Mouse (Mus musculus) heart, embryonic 11.5 days (tissue): ENCODE measurements around the gene Bmp7. TPM values are rescaled to one million over a fixed set of nuclear protein-coding genes. Genes with fewer than 3 reads are reported as not detected.

ENCODE experiments used
- ATAC-seq: fragments of 200-750 bp; cut with Nextera tagmentation; replicated peaks from 2 replicates; pipeline ENCODE4 v1.8.0; 2017; ENCODE audit warnings: moderate library complexity; ENCODE audit not compliant: insufficient number of reproducible peaks, low FRiP score, low TSS enrichment
- H3K27ac ChIP-seq: fragments of 300-500 bp; sonication (generic); 2 replicates; pipeline ENCODE4 v1.5.1; 2014; ENCODE audit warnings: mild to moderate bottlenecking, low read depth, low read length
- H3K27me3 ChIP-seq: fragments of 300-500 bp; sonication (generic); 2 replicates; pipeline ENCODE4 v1.6.1; 2014; ENCODE audit warnings: mild to moderate bottlenecking, low read length, mixed read lengths; ENCODE audit not compliant: control insufficient read depth, insufficient read depth
- H3K36me3 ChIP-seq: fragments of 300-500 bp; sonication (generic); 2 replicates; pipeline ENCODE4 v1.6.1; 2014; ENCODE audit warnings: mild to moderate bottlenecking, low read length, moderate library complexity, mixed read lengths; ENCODE audit not compliant: control insufficient read depth, insufficient read depth
- H3K4me1 ChIP-seq: fragments of 300-500 bp; sonication (generic); 2 replicates; pipeline ENCODE4 v1.6.1; 2014; ENCODE audit warnings: low read length; ENCODE audit not compliant: control insufficient read depth, insufficient read depth
- H3K4me2 ChIP-seq: fragments of 300-500 bp; sonication (generic); 2 replicates; pipeline ENCODE4 v1.6.1; 2014; ENCODE audit warnings: mild to moderate bottlenecking, moderate library complexity
- H3K4me3 ChIP-seq: fragments of 300-500 bp; sonication (generic); 2 replicates; pipeline ENCODE4 v1.5.1; 2014; ENCODE audit warnings: low read depth, low read length
- H3K9ac ChIP-seq: fragments of 300-500 bp; sonication (generic); 2 replicates; pipeline ENCODE4 v1.6.1; 2014; ENCODE audit warnings: mild to moderate bottlenecking, low read depth, low read length, moderate library complexity
- H3K9me3 ChIP-seq: fragments of 300-500 bp; sonication (generic); replicated peaks from 2 replicates; pipeline ENCODE4 v1.6.1; 2016; ENCODE audit warnings: low read length; ENCODE audit not compliant: control insufficient read depth
- WGBS: fragments of 180-500 bp; shearing (Covaris S2); extraction: QIAGEN DNeasy Blood & Tissue Kit; methylation state at CpG from one replicate; pipeline ENCODE4 v1.1.7; 2014; ENCODE audit not compliant: insufficient replicate concordance; 5-methylcytosine and 5-hydroxymethylcytosine counted together
- polyA plus RNA-seq: library from polyadenylated mRNA; unstranded; fragments of >200 nt; fragmentation: Nextera tagmentation; extraction: Ambion mirVana; gene quantifications from 2 replicates; pipeline ENCODE4 v1.2.1, GENCODE M21; 2014

The Bmp7 gene
- polyA plus RNA-seq, 1 experiment from 2014 or later = 66.2 TPM

DNA sequence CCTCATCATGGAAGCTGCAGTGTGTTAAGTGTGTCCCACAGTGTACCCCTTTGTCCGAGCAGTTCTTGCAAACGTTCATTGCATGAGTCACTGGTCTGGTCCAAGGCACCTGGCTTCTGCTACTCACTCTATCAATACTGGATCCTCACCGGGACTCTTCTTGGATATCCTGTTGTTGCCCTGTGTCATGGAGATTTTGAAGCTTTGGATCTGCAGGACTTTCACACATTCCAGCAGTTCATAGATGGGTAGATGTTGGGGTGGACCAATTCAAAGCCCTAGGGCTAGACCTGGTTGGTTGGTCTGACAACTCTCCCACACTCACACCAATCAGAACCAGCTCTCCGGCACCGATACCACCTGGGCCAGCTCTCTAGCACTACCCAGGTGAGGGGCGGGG is 103.6 kb downstream of the Bmp7 start:
- peaks cover 16% of the 10 kb centered on the region for H3K4me1 ChIP-seq
- H3K27me3 ChIP-seq = no peaks in the 10 kb centered on the region
- ATAC-seq = no peak
- H3K36me3 ChIP-seq = no peaks in the 10 kb centered on the region
- no peaks in the 10 kb centered on the region for H3K9me3 ChIP-seq
- no peak overlapping the region for H3K9ac ChIP-seq
- H3K27ac ChIP-seq = no peak overlapping the region
- H3K4me3 ChIP-seq = no peak overlapping the region
- no peak overlapping the region for H3K4me2 ChIP-seq
- WGBS = 74% methylated on average over 6 of the region's 6 CpGs

DNA sequence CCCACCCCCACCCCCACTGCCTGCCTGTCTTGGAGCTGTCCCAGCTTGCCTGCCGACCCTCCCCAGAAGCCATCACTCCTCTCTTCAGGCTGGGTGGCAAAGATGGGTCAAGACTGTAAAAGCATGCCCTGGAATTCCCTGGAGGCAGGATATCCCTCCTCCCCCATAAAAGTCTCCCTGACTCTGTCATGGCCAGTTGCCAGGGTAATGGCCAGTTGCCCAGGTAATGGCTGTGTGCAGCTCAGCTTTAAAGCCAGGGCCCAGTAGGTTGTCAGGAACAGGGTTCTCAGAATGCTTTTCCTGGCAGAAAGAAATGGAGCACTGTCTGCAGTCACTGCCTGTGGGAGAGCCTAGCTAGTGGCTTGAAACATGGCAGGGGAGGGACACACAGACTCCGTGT is 106.9 kb downstream of the Bmp7 start:
- Histone ChIP-seq H3K27ac (no peak overlapping the region), H3K36me3 (no peaks in the 10 kb centered on the region), H3K4me1 (peaks cover 8% of the 10 kb centered on the region), H3K9me3 (no peaks in the 10 kb centered on the region), H3K4me3 (no peak overlapping the region), H3K4me2 (no peak overlapping the region), H3K9ac (no peak overlapping the region; the same call in 1 of the 2 replicates), H3K27me3 (no peaks in the 10 kb centered on the region)
- 31% methylated on average over 2 of the region's 2 CpGs for WGBS
- no peak for ATAC-seq

DNA sequence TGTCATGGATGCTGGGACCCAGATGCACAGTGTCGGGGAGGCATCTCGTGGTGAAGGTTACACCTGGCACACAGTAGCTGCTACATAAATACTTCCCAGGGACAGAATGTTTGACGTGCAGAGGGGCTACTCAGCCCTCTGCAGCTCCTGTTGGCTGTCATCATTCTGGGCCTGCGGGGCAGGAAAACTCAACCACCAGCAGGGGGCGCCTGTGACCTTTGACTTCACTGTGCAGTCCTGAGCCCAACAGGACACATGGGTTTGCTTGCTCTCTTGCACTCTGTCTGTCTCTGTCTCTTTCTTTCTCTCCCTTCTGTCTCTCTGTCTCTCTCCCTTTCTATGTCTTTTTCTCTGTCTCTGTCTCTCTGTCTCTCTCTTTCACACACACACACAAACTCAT is 108.4 kb downstream of the Bmp7 start:
- Histone ChIP-seq H3K9me3 (no peaks in the 10 kb centered on the region), H3K27ac (no peak overlapping the region), H3K9ac (no peak overlapping the region), H3K27me3 (0 out of 2 replicates have a peak, but pooled peaks cover 4% of the 10 kb centered on the region), H3K4me3 (no peak overlapping the region), H3K4me1 (peaks cover 8% of the 10 kb centered on the region), H3K36me3 (no peaks in the 10 kb centered on the region), H3K4me2 (no peak overlapping the region)
- peak; percentile 65; the same call in 1 of the 2 replicates for ATAC-seq
- WGBS = 17% methylated on average over 5 of the region's 5 CpGs

DNA sequence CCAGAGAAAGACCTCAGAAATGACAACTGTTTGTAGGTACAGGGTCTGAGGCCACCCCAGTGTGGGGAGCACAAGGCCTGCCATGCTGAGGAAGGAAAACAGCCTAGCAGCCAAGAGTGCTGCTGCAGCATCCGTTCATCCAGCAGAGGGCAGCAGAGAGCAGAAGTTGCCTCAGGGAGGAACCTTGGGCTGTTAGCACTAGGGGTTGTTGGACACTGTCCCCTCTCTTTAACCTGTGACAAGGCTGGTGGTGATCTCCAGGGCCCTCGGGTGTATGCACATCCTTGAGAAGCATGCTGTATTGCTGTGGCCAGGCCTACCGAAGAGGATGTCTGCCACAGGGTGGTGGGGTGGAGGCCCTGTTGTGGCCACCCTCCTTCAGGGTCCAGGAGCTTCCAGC is 109.0 kb downstream of the Bmp7 start:
- no peak overlapping the region for H3K4me3 ChIP-seq
- peak; percentile 13; the same call in 1 of the 2 replicates for ATAC-seq
- H3K4me1 ChIP-seq = peaks cover 8% of the 10 kb centered on the region
- H3K36me3 ChIP-seq = no peaks in the 10 kb centered on the region
- H3K27me3 ChIP-seq = 0 out of 2 replicates have a peak, but pooled peaks cover 7% of the 10 kb centered on the region
- H3K27ac ChIP-seq = no peak overlapping the region
- no peak overlapping the region for H3K9ac ChIP-seq
- WGBS = 11% methylated on average over 3 of the region's 3 CpGs
- no peak overlapping the region for H3K4me2 ChIP-seq
- no peaks in the 10 kb centered on the region for H3K9me3 ChIP-seq

DNA sequence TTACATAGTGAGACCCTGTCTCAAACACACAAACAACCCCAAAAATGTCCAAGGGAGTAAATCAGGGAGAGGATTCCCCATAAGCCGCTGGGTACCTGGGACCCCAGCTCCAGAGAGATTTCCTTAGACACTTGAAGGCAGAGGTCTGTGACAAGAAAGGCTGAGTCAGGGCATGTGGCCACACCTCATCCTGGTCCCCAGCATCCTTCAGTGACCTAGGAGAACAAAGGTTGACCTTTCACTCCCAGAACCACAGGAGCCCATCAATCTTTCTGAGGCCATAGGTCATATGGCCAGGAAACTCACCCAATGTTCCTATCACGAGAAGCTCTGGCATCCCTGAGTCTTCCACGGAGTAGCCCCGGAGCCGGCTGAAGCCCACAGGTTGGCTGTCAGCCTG is 111.9 kb downstream of the Bmp7 start:
- 49% methylated on average over 5 of the region's 5 CpGs for WGBS
- H3K27me3 ChIP-seq = peaks cover 27% of the 10 kb centered on the region
- no peak overlapping the region for H3K4me3 ChIP-seq
- peaks cover 11% of the 10 kb centered on the region for H3K4me1 ChIP-seq
- H3K27ac ChIP-seq = no peak overlapping the region
- no peak overlapping the region for H3K9ac ChIP-seq
- H3K4me2 ChIP-seq = no peak overlapping the region
- ATAC-seq = no peak
- H3K36me3 ChIP-seq = no peaks in the 10 kb centered on the region
- H3K9me3 ChIP-seq = no peaks in the 10 kb centered on the region

DNA sequence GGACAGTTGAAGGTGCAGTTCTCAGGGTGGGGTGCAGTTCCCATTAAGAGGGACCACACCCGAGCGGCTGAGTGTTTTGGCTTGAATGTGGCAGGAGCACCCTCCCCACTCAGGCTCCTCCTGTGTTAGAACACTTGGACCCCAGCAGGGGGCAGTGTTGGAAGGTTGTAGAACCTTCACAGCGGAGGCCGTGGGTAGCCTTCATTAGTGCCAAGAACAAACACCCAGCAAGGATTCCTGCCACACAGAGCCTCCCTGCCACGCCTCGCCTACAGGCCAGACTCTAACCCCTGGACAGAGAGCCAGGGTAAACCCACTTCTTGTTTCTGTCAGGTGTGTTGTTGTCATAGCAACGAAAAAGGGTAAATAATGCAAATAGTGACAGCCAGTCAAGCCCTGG is 112.6 kb downstream of the Bmp7 start:
- no peak overlapping the region for H3K27ac ChIP-seq
- H3K4me3 ChIP-seq = no peak overlapping the region
- ATAC-seq = no peak
- H3K9me3 ChIP-seq = no peaks in the 10 kb centered on the region
- peaks cover 33% of the 10 kb centered on the region for H3K27me3 ChIP-seq
- WGBS = 56% methylated on average over 7 of the region's 7 CpGs
- peaks cover 5% of the 10 kb centered on the region for H3K4me1 ChIP-seq
- H3K36me3 ChIP-seq = no peaks in the 10 kb centered on the region
- no peak overlapping the region for H3K9ac ChIP-seq
- no peak overlapping the region for H3K4me2 ChIP-seq

DNA sequence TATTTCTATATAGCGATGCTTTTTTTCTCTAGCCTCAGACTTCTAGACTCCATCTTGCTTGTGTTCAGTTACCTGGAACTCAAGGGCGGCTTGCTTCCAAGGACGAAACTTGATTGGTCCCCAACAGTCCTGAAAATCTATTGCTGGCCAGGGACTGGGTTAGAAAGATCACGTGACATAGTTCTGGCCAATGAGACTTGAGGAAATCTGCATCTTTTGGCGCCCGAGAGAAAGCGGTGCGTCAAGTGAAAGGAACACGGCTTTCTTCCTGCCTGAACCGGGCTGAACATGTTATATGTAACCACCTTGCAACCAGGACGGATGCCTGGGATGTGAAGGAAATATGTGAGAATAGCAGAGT is 114.4 kb downstream of the Bmp7 start:
- H3K36me3 ChIP-seq = no peaks in the 10 kb centered on the region
- no peak overlapping the region for H3K9ac ChIP-seq
- H3K27ac ChIP-seq = no peak overlapping the region
- no peak overlapping the region for H3K4me2 ChIP-seq
- H3K27me3 ChIP-seq = peaks cover 36% of the 10 kb centered on the region
- no peak overlapping the region for H3K4me3 ChIP-seq
- no peak for ATAC-seq
- peaks cover 5% of the 10 kb centered on the region for H3K4me1 ChIP-seq
- H3K9me3 ChIP-seq = no peaks in the 10 kb centered on the region
- WGBS = 79% methylated on average over 11 of the region's 11 CpGs

DNA sequence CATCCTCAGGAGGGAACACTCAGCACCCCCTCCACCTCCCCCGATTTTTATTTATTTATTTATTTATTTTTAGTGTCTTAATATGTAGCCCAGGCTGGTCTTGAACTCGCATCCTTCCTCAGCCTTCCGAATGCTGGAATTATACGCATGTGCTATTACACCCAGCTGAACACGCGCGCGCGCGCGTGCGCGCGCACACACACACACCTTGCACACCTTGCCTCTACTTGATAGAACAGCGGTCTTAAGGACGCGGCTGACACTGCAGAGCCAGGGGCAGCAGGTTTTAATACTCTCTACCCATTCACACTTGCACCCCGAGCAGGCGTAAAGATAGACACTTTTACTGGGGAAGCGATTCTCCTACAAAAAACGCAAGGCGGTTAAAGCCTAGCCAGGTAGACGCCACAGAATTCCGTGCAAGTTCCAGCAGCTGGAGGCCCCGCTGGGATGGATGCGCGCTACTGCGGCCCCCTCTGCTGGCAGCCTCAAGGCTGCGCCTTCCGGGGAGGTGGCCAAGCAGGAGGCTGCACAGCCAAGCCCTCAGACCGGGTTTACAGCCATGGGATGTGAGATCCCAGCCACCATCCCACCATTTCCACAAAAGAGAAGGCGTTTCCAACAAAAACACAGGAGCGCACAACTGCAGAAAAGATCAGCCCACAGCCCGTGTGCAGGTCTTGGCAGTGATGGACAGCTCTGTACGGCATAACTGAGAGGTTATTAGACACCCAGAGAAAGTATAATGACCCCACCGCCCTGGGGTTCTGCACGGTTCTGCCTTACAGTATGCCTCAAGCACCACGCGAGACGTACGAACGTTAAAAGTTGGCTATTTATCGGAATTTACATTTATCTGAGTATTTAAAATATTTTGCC is 115.0 kb downstream of the Bmp7 start:
- Histone ChIP-seq H3K9ac (no peak overlapping the region), H3K27me3 (peaks cover 36% of the 10 kb centered on the region), H3K36me3 (no peaks in the 10 kb centered on the region), H3K27ac (no peak overlapping the region), H3K4me3 (peak overlapping the region; percentile 22), H3K4me1 (peaks cover 5% of the 10 kb centered on the region), H3K4me2 (peak overlapping the region; percentile 60), H3K9me3 (no peaks in the 10 kb centered on the region)
- WGBS = 15% methylated on average over 43 of the region's 43 CpGs
- ATAC-seq = no peak
